Mouse (Mus musculus): Measurements from ENCODE around the gene Adgrl1. TPM values are rescaled to one million over a fixed set of nuclear protein-coding genes. Genes with fewer than 3 reads are reported as not detected.

The Adgrl1 gene
- polyA plus RNA-seq, 1 experiment from 2014 or later: 29.3 TPM

DNA sequence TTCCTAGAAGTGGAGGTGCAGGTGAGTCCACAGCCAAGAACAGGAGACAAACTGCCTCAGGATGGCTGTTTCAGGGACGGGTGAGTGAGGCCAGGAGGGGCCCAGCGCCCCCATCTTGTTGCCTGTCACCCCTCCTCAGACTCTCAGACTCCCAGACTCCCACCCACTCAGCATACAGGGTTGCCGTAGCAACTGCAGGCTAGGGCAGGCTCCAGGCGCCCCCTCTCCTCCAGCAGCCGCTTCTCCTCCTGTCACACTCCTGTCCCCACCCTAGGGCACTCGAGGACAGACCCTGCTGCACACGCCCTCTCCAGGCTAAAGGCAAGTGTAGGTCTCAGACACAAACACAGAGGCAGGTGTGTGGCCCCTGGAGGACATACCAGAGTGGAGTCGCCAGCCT lies 9.4 kb downstream of the Adgrl1 start:
- Histone ChIP-seq H3K9ac (no peak overlapping the region), H3K4me1 (peaks cover 57% of the 10 kb centered on the region)
- ATAC-seq (ENCODE audit: low FRiP score, low read depth): no peak

DNA sequence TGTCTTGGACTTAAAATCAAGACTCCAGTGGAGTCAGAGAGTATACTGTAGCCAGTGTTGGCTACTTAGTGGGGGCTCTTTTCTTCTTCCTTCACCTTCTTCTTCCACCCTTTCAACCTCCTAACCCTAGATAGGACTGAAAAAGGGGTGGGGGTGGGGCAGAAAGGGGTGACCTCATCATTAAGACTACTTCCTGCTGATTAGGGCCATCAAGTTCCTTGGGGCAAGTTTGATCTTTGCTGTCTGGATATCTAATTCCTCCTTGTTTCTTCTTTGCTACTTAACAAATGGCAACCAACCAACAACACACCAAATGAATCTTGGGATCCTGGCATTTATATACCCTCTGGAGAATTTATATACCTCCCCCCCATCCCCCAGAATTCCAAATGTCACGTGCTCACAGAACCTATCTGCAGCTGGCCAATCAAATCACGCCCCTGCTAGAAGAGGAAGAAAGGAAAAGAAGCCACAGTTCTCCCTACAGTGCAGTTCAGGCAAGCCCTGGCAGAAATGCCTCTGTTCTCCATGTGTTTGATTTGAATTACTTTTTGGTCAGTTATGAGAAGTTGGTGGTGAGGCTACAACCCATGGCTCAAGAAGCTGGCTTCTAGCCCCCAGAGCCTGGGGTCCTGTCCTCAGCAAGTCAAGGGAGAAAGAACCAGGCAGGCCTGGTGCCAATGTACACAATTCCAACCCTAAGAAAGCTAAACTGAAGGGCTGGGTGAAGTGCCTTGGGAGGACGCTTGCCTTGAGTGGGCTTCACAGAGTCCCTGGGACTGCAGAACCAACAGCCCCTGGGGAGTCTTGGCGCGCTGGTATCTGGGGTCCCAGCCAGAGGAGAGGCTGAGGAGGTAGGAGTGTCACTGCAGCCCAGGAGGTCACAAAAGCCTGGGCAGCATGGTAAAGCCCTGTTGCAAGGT lies 12.2 kb downstream of the Adgrl1 start:
- Histone ChIP-seq H3K9me3 (no peaks in the 10 kb centered on the region), H3K36me3 (peaks cover 23% of the 10 kb centered on the region), H3K4me3 (no peak overlapping the region), H3K27me3 (no peaks in the 10 kb centered on the region), H3K27ac (no peak overlapping the region), H3K4me1 (peaks cover 47% of the 10 kb centered on the region), H3K9ac (no peak overlapping the region), H3K4me2 (replicated peaks) (no peak overlapping the region)
- 67% methylated on average over 5 of the region's 5 CpGs for WGBS
- no peak for ATAC-seq (ENCODE audit: low FRiP score, low read depth)

More for the DNA sequence above, 9.4 kb downstream of the Adgrl1 start:
- H3K27ac ChIP-seq: no peak overlapping the region
- H3K4me2 ChIP-seq (replicated peaks): no peak overlapping the region
- WGBS: 53% methylated on average over 8 of the region's 8 CpGs
- no peaks in the 10 kb centered on the region for H3K9me3 ChIP-seq
- H3K4me3 ChIP-seq: no peak overlapping the region
- peaks cover 28% of the 10 kb centered on the region for H3K36me3 ChIP-seq
- H3K27me3 ChIP-seq: no peaks in the 10 kb centered on the region

DNA sequence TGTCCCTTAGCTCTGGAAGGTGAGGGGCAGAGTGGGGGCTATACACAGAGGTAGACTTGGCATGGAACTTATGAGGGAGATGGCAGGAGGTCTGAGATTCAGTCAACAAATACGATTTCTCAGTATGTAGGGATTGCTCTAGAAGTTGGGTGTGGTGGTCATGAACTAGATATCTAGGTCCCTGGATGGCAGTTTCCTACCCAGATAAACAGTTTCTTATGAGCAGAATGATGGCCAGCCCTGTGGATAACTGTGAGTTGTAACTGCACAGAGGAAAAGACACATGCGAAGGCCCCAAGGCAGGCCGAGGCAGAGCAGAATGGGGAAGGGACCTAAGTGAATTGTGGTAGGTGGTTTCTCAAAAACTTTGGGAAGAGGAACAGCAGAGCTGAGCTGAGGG lies 14.3 kb downstream of the Adgrl1 start:
- 92% methylated on average over 3 of the region's 3 CpGs for WGBS
- H3K9me3 ChIP-seq: no peaks in the 10 kb centered on the region
- peaks cover 41% of the 10 kb centered on the region for H3K4me1 ChIP-seq
- no peak for ATAC-seq (ENCODE audit: low FRiP score, low read depth)
- peaks cover 40% of the 10 kb centered on the region for H3K36me3 ChIP-seq
- no peak overlapping the region for H3K4me3 ChIP-seq
- H3K9ac ChIP-seq: no peak overlapping the region
- H3K4me2 ChIP-seq (replicated peaks): no peak overlapping the region
- no peak overlapping the region for H3K27ac ChIP-seq
- H3K27me3 ChIP-seq: no peaks in the 10 kb centered on the region

DNA sequence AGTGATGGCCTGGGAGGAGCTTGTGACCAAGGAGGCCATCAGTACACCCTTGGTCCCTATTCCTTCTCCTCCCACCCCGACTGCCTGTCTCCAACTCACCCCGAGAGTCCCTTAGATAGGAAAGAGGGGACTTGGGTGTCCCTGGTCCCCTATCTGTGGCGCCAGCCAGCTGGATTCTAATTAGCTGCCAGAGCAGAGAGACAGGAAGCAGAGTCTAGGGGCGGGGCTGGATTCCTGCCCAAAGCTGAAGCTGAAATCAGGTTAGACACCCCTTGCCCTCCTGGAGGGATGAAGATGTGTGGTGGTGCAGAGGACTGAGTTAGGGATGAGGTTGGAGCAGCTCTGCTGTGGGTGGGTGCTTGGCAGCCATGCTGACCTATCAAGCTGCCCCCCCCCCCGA lies 15.0 kb downstream of the Adgrl1 start:
- H3K9me3 ChIP-seq: no peaks in the 10 kb centered on the region
- H3K4me3 ChIP-seq: no peak overlapping the region
- ATAC-seq (ENCODE audit: low FRiP score, low read depth): no peak
- H3K27me3 ChIP-seq: no peaks in the 10 kb centered on the region
- H3K4me2 ChIP-seq (replicated peaks): no peak overlapping the region
- H3K27ac ChIP-seq: no peak overlapping the region
- 0 out of 2 replicates have a peak overlapping the region, but pooled peaks have one; percentile 19 for H3K9ac ChIP-seq
- H3K4me1 ChIP-seq: peaks cover 36% of the 10 kb centered on the region
- peaks cover 41% of the 10 kb centered on the region for H3K36me3 ChIP-seq
- WGBS: 39% methylated on average over 5 of the region's 5 CpGs

DNA sequence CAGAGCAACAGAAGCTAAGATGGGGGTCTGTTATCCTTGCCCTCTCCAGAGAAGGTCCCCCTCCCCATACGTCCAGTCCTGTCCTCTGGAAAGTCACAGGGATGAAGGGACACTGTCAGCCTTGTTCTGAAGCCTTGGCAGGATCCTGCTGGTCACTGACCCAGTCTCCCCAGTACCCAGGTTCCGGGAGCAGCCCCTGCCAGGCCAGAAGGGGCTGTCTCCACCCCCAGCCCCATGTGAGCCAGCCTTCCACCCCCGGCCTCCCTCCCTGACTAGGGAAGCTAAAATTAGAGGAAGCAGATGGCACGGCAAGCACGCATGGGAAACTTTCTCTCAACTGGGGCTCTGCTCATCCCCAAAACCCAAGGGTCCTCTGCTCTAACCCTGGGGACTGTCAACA lies 16.1 kb downstream of the Adgrl1 start:
- Histone ChIP-seq H3K27ac (no peak overlapping the region), H3K9me3 (no peaks in the 10 kb centered on the region), H3K9ac (no peak overlapping the region), H3K27me3 (no peaks in the 10 kb centered on the region), H3K4me2 (replicated peaks) (no peak overlapping the region), H3K4me3 (no peak overlapping the region), H3K4me1 (peaks cover 27% of the 10 kb centered on the region), H3K36me3 (peaks cover 48% of the 10 kb centered on the region)
- 78% methylated on average over 5 of the region's 5 CpGs for WGBS
- ATAC-seq (ENCODE audit: low FRiP score, low read depth): no peak

DNA sequence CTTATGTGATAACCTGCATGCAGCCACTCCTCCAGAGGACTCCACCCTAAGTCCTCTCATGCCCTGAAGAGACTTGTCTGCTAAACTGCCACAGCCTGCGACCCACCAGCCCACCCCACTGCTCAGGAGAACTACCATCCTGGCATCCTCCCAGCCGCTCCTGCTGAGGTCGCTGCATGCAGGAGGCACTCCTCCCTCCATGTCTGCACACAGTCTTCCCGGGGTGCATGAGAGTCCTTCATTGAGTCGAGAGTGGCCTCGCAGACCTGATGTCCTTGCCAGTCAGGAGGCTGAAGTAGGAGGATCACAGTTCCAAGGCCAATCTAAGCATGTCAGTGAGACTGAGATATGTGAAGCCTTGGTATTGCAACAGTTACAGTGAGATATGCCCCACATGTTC lies 17.7 kb downstream of the Adgrl1 start:
- H3K4me1 ChIP-seq: peaks cover 16% of the 10 kb centered on the region
- H3K9ac ChIP-seq: no peak overlapping the region
- H3K4me2 ChIP-seq (replicated peaks): no peak overlapping the region
- no peak overlapping the region for H3K27ac ChIP-seq
- 79% methylated on average over 6 of the region's 6 CpGs for WGBS
- no peak overlapping the region for H3K4me3 ChIP-seq
- ATAC-seq (ENCODE audit: low FRiP score, low read depth): no peak
- H3K9me3 ChIP-seq: no peaks in the 10 kb centered on the region
- H3K27me3 ChIP-seq: no peaks in the 10 kb centered on the region
- H3K36me3 ChIP-seq: peaks cover 61% of the 10 kb centered on the region

DNA sequence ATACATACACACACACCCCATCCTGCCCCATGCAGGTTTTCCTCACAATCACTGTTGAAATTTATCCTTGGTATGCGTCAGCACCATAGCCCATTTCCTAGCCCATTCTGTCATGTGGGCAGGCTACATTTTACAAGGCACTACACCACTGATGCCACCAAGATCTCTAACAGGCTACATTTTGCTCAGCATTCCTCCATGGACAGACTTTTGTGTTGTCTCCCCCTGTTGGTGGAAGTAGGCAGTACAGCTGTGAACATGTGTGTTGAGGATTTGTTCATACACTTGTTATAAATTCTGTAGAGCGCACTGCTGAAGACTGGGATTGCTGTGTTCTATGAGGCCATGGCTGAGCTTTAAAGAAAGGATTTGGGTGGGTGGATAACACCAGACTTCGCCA lies 21.7 kb downstream of the Adgrl1 start:
- 74% methylated on average over 3 of the region's 3 CpGs for WGBS
- no peak for ATAC-seq (ENCODE audit: low FRiP score, low read depth)
- Histone ChIP-seq H3K27ac (no peak overlapping the region), H3K9ac (no peak overlapping the region), H3K4me1 (no peaks in the 10 kb centered on the region), H3K4me3 (no peak overlapping the region), H3K36me3 (peaks cover 90% of the 10 kb centered on the region), H3K27me3 (no peaks in the 10 kb centered on the region), H3K9me3 (no peaks in the 10 kb centered on the region), H3K4me2 (replicated peaks) (no peak overlapping the region)

DNA sequence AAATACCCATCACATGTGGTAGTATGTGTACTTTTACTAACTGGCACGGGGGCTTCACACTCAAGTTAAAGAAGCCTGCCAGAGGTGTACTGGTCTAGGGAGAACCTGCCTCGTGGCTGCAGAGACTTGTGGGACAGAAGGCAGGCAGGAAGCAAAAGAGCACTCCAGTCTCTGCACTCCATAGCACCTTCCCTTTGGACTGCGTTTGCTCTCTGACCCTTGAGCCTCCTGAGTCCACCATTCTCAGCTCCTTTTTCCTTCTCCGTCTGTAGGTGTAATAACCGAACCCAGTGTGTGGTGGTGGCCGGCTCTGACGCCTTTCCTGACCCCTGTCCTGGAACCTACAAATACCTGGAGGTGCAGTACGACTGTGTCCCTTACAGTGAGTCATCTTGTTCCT lies 22.8 kb downstream of the Adgrl1 start:
- Histone ChIP-seq H3K9ac (no peak overlapping the region), H3K9me3 (no peaks in the 10 kb centered on the region), H3K36me3 (peaks cover 90% of the 10 kb centered on the region), H3K27me3 (no peaks in the 10 kb centered on the region), H3K27ac (no peak overlapping the region), H3K4me1 (no peaks in the 10 kb centered on the region), H3K4me3 (no peak overlapping the region), H3K4me2 (replicated peaks) (no peak overlapping the region)
- 93% methylated on average over 8 of the region's 8 CpGs for WGBS
- no peak for ATAC-seq (ENCODE audit: low FRiP score, low read depth)

DNA sequence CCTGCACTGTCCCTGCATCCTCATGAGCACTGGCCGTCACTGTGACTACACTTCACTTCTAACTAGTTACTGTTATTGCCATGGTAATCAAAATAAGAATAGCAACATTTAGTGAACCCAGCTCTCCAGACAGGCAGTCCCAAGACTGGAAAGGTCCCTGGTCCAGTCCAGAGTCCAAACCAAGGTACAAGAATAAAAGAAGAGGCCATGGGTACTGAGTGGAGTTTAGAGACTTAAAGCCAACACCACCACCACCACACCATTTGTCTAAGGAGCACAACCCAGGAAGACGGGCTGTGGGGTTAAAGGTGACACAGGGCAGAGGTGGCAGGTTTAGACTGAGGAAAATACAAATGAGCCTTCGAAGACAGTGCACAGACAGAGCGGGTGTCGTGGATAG lies 24.7 kb downstream of the Adgrl1 start:
- Histone ChIP-seq H3K9me3 (no peaks in the 10 kb centered on the region), H3K27me3 (no peaks in the 10 kb centered on the region), H3K4me2 (replicated peaks) (no peak overlapping the region), H3K36me3 (peaks cover 90% of the 10 kb centered on the region), H3K4me3 (no peak overlapping the region), H3K4me1 (no peaks in the 10 kb centered on the region), H3K27ac (no peak overlapping the region), H3K9ac (no peak overlapping the region)
- 87% methylated on average over 5 of the region's 5 CpGs for WGBS
- no peak for ATAC-seq (ENCODE audit: low FRiP score, low read depth)

DNA sequence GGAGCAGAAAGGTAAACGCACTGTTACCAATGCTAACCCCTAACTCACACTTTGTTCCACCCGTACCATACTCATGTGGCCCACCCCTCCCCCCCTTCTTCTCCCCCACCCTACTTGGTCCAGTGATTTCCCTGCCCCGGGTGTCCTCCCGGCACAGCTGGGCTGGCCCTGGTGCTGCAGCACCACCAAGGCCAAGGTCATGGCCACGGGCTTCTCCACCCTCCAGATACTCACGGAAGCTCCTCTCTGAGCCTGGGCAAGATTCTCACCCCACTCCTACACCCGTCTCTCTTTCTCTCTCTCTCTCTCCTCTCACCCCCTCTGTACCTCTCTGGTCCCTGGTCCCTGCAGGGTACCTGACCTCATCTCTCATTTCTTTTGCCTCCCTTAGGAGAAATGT lies 26.4 kb downstream of the Adgrl1 start:
- ATAC-seq (ENCODE audit: low FRiP score, low read depth): no peak
- Histone ChIP-seq H3K4me1 (no peaks in the 10 kb centered on the region), H3K27me3 (no peaks in the 10 kb centered on the region), H3K9ac (no peak overlapping the region), H3K9me3 (no peaks in the 10 kb centered on the region), H3K36me3 (peaks cover 92% of the 10 kb centered on the region), H3K27ac (no peak overlapping the region), H3K4me3 (no peak overlapping the region), H3K4me2 (replicated peaks) (no peak overlapping the region)
- 74% methylated on average over 7 of the region's 7 CpGs for WGBS

DNA sequence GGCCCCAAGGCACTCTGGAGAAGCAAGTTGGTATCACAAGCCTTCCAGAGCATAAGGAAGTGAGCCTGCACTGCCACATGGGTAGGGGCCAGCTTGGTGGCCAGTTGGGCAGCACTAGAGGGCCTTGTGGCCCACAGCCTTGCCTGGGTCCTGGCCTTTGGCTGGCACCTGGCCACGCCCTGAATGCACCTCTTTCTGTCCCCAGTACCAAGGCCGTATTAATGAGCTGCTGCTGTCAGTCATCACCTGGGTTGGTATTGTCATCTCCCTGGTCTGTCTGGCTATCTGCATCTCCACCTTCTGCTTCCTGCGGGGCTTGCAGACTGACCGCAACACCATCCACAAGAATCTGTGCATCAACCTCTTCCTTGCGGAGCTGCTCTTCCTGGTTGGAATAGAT lies 34.3 kb downstream of the Adgrl1 start:
- Histone ChIP-seq H3K9me3 (no peaks in the 10 kb centered on the region), H3K27ac (no peak overlapping the region), H3K9ac (no peak overlapping the region), H3K4me3 (no peak overlapping the region), H3K36me3 (peaks cover 100% of the 10 kb centered on the region), H3K4me2 (replicated peaks) (no peak overlapping the region), H3K4me1 (no peaks in the 10 kb centered on the region), H3K27me3 (no peaks in the 10 kb centered on the region)
- no peak for ATAC-seq (ENCODE audit: low FRiP score, low read depth)
- 86% methylated on average over 5 of the region's 5 CpGs for WGBS

DNA sequence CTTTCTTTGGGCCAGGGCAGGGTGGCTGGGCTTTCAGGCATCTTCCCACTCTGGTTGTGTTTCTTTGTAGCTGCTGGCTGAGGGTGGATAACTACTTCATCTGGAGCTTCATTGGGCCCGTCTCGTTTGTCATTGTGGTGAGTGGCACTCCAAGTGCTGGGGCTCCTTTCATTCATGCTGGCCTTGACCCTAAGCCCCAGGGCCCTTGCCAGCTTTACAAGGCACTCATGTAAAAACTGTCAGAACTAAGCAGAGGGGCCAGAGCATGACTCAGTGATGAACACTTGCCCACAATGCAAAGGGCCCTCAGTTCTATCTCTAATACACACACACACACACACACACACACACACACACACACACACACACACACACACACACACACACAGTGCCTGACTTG lies 35.1 kb downstream of the Adgrl1 start:
- Histone ChIP-seq H3K9me3 (no peaks in the 10 kb centered on the region), H3K4me1 (no peaks in the 10 kb centered on the region), H3K4me3 (no peak overlapping the region), H3K4me2 (replicated peaks) (no peak overlapping the region), H3K27me3 (no peaks in the 10 kb centered on the region), H3K9ac (no peak overlapping the region), H3K36me3 (peaks cover 100% of the 10 kb centered on the region), H3K27ac (no peak overlapping the region)
- WGBS: 91% methylated on average over 2 of the region's 2 CpGs
- no peak for ATAC-seq (ENCODE audit: low FRiP score, low read depth)

DNA sequence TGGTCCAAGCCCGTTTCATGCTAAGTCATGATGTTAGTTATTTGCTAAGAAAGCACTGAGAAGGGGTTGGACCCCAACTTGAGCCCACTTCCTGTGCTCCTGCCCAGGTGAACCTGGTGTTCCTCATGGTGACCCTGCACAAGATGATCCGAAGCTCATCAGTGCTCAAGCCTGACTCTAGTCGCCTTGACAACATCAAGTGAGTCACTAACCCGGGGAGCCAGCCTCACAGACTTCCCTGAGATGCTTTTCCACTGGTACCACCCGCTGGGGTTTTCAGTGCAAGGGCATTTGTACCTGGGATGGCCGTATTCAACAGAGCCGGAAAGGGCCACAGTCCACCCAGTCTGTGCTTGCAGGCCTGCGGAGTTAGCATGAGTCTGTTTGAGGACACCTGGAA lies 35.5 kb downstream of the Adgrl1 start:
- peaks cover 100% of the 10 kb centered on the region for H3K36me3 ChIP-seq

More for the DNA sequence above, 35.5 kb downstream of the Adgrl1 start:
- Histone ChIP-seq H3K4me3 (no peak overlapping the region), H3K27me3 (no peaks in the 10 kb centered on the region), H3K27ac (no peak overlapping the region), H3K9ac (no peak overlapping the region), H3K4me1 (no peaks in the 10 kb centered on the region), H3K9me3 (no peaks in the 10 kb centered on the region), H3K4me2 (replicated peaks) (no peak overlapping the region)
- WGBS: 93% methylated on average over 8 of the region's 8 CpGs
- no peak for ATAC-seq (ENCODE audit: low FRiP score, low read depth)

Measured in limb, embryonic 13.5 days (tissue).